Mouse (Mus musculus): ENCODE results near the gene Irgm1. TPM values are rescaled to one million over a fixed set of nuclear protein-coding genes. Genes with fewer than 3 reads are reported as not detected.
A peak's percentile ranks its signal among the peaks of the same experiment; 100 is the strongest.
"Not testable (repeated sequence)": the region's sequence is repeated elsewhere in the genome, so short reads cannot be mapped to it uniquely, and the experiment has no call there.

Irgm1 gene
- total RNA-seq, 2 experiments from 2014 or later: 4.4 TPM

DNA sequence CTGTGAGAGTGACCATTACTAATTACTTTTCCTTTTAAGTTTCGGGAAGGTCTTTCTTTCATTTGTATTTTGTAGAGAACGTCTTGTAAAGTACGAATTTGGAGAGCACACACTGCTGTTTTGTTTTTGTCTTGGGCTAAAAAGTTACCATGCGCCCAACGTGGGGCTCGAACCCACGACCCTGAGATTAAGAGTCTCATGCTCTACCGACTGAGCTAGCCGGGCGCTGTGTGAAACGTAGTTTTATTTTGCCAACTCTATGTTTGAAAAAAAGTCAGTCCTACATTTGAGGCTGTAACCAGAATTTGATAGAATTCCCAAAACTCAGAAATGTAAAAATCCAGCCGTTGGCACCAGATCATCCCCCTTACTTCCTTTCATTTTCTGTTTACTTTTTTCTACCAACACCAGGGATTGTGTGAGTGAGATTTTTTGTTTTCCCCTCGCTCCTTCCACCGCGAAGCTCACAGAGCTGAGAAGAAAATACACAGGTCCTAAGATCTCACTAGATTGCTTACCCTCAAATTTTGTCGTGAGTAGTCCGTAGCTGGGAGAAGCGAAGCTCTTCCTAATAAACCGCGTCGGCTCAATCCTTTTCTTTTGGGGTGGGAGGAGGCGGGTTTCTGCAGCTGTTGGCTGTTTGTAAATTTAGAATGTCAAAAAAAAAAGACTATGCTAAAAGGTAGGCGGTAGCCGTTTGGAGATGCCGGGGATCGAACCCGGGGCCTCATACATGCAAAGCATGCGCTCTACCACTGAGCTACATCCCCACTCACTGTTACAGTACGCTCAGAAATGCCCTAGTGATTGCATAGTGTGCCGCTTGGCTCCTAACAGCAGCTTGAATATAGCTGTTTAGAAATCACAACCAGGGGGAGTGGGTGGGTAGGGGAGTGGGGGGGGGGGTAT lies 37.5 kb downstream of the Irgm1 start:
- DNase-seq (ENCODE audit: extremely low spot score in 1 of 2, low spot score in 1 of 2): peak; percentile 91 to 96

DNA sequence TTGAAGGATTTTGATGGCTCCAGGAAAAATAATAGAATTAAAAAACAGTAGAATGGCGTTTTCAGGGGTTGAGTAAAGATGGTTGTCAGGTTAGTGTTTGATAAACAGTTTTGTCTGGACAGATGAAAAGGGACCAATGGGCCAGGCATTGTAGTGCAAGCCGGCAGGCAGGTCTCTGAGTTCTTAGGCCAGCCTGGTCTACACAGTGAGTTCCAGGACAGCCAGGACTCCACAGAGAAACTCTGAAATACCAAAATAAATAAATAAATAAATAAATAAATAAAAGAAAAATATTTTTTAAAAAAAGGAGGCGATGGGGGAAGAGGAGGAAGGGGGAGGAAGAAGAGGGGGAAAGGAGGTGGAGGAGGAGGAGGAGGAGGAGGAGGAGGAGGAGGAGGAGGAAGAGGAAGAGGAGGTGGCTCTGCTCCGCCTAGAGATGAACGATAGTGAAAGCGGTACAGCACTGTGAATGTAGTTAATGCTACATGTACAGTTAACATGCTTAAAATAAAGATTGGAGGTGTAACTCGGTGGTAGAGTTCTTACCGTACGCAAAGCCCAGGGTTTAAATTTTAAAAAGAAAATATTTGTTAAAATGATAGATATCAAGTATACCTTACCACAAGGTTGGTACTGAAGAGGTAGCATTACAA lies 38.3 kb downstream of the Irgm1 start:
- no peak for DNase-seq (ENCODE audit: extremely low spot score in 1 of 2, low spot score in 1 of 2)

DNA sequence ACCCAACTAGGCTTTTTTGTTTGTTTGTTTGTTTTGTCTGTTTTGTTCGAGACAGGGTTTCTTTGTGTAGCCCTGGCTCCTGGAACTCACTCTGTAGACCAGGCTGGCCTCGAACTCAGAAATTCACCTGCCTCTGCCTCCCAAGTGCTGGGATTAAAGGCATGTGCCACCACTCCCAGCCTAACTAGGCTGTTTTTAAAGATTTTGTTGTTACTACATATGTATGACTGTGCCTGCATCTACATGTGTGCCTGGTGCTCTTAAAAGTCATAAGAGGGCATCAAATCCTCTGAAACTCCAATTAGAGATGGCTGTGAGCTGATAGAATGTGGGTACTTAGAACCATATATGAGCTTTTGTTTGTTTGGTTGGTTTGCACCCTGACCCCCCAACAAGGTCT lies 40.2 kb downstream of the Irgm1 start:
- no peak for DNase-seq (ENCODE audit: extremely low spot score in 1 of 2, low spot score in 1 of 2)

DNA sequence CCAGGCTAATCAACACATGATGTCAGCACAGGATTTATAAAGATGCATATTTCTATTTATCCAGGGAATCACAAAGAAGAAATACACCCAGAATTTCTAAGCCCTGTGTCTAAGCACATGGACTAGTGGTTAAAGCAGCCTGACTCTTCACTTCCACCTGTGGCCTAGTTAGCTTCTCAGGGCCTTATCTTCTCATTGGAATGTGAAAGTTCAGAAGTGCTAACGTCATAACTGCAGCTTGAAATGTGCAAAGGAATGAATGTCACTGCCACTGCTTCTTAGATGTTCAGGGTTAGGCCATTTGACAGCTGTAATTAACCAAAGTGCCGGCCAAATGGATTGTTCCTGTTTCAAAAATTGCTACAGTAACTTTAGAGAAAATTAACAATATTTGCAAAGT lies 41.2 kb downstream of the Irgm1 start:
- no peak for DNase-seq (ENCODE audit: extremely low spot score in 1 of 2, low spot score in 1 of 2)

DNA sequence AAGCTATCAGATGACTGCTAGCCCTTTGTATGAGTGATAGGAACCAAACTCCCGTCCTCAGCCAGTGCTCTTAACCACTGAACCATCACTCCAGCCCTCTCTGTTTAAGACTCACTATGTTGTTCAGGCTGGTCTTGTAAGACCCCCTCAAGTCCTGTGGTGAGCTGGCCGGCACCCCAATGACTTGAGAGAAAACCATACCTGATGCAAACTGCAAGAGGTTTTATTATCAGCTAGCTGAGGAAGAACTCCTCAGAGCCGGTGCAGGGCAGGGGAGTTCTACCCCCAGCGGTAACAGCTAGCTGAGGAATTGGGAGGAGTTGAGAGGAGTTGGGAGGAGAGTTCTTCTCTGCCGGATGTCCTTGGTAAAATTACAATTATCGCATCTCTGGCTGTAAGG lies 43.6 kb downstream of the Irgm1 start:
- DNase-seq (ENCODE audit: extremely low spot score in 1 of 2, low spot score in 1 of 2): no peak

DNA sequence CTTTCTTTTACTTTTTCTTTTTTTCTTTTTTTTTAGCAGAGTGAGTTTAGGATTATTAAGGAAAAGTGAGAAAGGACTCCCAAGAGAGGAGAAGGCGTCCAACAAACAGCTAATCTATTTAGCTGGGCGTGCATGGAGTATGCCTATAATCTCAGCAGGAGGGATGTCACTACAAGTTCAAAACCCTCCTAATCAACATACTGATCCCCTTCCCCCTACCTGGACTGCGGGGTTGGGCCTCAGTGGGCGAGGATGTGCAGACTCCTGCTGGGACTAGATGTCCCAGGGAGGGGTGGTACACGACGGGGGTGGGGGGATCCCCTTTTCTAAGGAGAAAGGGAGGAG lies 44.8 kb downstream of the Irgm1 start:
- no peak for DNase-seq (ENCODE audit: extremely low spot score in 1 of 2, low spot score in 1 of 2)

DNA sequence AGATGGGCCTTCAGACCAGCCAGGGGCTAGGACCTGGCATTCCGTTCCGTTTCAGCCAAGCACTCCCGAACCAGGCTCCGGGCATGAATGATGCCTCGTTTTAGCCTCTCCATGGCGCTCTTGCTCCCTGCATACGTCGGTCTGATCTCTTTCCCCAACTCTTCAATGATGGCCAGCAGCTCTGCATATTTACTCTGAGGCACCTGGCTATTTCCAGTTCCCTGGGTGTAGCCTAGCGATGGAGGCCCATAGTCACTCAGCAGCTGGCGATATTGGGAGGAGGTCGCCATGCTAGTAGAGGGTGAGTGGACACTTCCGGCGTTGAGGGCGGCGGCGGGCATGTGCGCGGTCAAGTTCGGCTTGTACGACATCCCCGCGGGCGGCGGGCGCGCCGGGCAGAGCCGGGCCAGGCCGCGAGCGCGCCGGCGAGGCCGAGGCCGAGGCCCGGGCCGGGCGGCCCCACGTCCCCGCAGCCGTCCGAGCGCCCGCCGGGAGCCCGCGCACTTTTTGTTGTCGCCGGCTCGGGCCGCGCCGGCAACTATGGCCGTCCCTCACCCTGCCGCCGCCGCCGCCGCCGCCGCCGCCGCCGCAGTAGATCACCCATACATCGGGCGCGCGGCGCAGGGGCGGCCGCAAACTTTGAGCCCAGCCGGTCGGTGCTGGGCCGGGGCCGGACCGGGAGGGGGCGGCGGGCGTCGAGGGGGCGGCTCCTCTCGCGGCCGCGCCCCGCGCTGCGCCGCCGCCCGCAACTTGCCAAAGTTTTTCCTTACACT lies 45.3 kb downstream of the Irgm1 start, which contains the start of the genes Trim7 and Gm12184:
Gene Trim7, plus strand, starts transcription at position 162 of the 773 bp plus-strand sequence.
Gene Gm12184, minus strand, starts transcription at position 677 of the 773 bp plus-strand sequence.
- not testable (repeated sequence) for DNase-seq (ENCODE audit: extremely low spot score in 1 of 2, low spot score in 1 of 2)

DNA sequence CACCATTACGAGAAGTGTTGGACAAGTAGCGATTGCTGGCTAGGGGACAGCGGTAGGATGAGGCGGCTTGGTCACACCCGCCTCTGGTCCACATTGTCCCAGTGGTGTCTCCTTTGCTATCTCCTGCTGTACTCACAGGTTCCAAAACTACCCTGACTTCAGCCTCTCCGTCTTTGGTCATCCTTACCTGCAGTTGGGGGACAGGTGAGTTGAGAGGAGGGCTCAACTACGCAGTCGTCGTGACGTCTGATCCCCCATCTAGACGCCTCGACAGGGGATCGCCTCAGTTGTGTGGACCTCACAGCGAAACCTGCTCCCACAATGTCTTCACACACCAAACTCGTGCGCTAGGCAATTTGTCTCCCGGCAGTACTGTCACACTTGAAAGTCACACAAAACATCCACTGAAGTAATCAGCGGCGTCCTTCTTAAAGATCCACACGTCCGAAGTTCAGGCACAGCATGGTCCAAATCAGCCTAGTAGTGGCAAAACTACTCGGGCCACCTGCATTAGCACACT lies 47.1 kb downstream of the Irgm1 start:
- DNase-seq (ENCODE audit: extremely low spot score in 1 of 2, low spot score in 1 of 2): no peak

DNA sequence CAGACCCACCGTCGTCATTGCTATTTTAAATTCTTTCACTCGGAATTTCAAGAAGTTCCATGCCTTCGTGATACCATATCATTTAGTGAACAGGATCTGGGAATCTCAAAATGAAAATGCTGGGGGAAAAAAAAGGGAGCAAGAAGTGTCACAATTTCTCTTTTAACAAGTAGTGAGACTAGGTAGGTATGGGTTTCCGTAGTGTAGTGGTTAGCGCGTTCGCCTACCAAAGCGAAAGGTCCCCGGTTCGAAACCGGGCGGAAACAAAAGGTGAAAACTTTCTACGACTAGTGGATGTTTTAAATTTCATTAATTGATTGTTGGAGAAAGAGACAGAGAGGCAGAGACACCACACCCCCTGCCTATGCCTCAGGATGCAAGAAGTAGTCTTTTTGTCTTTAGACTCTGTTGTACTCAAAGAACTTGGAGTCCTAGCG lies 47.9 kb downstream of the Irgm1 start:
- DNase-seq (ENCODE audit: extremely low spot score in 1 of 2, low spot score in 1 of 2): peak; percentile 37 to 61

DNA sequence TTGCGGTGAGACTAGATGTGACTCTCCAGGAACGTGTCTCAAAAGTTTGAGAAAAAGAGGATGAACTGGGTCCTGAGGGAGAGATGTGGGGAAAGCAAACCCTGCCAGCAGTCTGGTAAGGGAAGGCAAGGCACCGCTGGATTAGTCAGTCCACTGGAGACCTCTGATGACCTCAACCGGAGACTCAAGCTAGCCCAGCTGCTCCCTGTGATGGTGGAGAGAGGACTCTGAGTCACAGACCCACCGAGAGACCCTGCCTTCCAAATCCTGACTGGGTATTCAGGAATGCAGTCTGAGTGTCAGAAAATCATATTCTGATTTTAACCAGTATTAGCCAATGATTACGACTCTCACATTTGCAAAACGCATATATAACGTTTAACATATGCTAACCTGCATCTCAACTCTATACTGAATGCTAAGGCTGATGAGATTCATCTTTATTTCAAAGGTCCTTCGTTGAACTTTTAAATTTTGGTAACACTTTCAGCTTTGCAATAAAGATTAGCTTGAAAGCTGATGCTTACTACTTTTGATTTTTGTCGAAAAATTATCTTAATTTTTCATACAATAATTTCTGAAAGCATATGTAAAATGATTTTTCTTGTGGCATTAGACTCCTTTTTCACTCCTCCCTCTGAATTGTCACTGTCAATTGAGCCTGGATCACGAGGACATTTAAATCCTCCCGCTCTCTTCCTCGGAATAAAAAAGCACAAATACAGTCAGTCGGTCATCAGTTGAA lies 48.5 kb downstream of the Irgm1 start:
- no peak for DNase-seq (ENCODE audit: extremely low spot score in 1 of 2, low spot score in 1 of 2)

DNA sequence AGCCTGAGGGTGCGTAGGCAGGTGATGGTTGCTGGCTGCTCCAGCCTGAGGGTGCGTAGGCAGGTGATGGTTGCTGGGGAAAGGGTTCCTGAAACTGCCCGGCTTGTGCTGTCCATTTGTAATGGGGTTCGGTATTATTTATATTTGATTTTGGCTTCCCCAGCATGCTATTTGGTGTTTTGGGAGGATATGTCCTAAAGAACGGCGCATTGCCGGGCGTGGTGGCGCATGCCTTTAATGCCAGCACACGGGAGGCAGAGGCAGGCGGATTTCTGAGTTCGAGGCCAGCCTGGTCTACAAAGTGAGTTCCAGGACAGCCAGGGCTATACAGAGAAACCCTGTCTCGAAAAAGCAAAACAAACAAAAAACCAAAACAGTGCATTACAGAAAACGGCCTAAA lies 50.2 kb downstream of the Irgm1 start:
- not testable (repeated sequence) for DNase-seq (ENCODE audit: extremely low spot score in 1 of 2, low spot score in 1 of 2)

DNA sequence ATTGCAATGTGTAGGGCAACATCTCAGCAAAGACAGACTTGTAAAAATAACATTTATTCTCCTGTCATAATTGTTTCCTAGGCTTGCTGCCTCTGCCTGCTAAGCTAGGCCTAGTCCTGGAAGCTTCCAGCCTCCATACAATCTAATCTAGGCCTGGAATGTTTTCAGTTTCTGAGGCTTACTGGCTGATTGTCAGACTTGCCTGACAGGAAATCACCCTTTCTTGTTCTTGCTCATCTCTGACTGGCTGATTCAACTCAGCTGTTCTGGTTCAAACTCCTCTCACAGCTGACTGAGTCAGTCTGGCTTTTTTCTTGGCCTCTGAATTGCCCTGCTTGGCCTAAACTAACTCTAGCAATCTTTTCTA lies 51.2 kb downstream of the Irgm1 start:
- no peak for DNase-seq (ENCODE audit: extremely low spot score in 1 of 2, low spot score in 1 of 2)

DNA sequence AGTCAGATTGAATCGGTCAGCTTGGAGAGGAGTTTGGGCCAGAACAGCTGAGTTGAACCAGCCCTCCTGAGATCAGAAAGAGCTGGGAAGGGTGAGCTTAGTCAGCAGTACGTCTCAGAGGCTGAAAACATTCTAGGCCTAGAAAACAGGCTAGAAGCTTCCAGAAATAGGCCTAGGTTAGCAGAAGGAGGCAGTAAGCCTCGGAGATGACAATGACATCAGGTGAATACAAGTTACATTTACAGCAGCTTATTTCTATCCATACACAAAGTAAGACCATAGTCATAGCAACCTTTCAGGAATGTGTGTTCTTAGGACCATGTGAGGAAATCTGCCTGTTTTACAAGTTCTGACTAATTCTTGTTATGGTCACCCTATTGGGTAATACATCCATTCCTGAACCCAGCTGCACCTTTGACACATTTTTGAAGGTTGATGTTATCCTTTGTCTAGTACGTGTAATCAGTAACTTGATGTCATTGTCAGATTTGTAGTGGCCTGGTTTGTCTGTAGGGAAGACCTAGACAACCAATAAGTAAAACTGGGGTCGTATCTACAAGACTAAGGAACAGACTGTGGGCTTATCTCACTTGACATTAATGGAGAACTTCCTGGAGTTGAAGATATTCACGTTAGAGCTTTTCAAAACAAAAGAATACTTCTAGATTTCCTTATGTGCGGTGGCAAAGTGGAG lies 51.7 kb downstream of the Irgm1 start:
- no peak for DNase-seq (ENCODE audit: extremely low spot score in 1 of 2, low spot score in 1 of 2)

DNA sequence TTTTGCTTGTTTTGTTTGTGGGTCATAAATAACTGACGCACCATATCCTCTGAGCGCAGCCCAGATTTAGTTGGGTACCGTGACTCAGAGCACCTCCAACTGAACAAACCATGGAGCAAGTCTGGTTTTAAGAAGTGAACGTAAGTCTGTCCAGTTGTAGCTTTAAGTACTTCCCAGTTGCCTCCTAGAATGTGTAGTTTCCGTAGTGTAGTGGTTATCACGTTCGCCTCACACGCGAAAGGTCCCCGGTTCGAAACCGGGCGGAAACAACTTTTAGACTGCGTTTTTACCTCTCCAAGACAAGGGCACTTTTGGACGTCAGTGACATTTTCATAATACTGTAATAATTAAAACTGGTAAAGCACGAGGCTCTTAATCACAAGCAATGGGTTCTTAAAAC lies 53.1 kb downstream of the Irgm1 start:
- DNase-seq (ENCODE audit: extremely low spot score in 1 of 2, low spot score in 1 of 2): peak; percentile 65 to 89

DNA sequence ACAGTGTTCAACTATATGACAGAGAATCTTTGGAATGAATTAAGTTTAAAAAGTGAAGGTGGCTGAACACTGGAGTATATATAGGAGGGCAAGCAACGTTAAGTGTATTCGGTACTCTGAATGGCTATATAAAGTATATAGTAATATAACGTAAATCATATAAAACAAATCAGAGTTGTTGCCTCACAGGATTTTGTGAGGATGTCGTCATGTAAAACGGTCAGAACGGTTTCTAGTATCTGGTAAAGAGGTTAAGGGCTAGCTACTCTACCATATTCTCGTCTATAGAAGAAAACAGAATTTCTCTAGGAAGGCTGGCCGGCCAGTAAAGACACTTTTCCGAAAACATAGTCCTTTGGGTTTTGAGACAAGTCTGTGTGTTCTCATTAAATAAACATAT lies 53.7 kb downstream of the Irgm1 start:
- DNase-seq (ENCODE audit: extremely low spot score in 1 of 2, low spot score in 1 of 2): no peak

DNA sequence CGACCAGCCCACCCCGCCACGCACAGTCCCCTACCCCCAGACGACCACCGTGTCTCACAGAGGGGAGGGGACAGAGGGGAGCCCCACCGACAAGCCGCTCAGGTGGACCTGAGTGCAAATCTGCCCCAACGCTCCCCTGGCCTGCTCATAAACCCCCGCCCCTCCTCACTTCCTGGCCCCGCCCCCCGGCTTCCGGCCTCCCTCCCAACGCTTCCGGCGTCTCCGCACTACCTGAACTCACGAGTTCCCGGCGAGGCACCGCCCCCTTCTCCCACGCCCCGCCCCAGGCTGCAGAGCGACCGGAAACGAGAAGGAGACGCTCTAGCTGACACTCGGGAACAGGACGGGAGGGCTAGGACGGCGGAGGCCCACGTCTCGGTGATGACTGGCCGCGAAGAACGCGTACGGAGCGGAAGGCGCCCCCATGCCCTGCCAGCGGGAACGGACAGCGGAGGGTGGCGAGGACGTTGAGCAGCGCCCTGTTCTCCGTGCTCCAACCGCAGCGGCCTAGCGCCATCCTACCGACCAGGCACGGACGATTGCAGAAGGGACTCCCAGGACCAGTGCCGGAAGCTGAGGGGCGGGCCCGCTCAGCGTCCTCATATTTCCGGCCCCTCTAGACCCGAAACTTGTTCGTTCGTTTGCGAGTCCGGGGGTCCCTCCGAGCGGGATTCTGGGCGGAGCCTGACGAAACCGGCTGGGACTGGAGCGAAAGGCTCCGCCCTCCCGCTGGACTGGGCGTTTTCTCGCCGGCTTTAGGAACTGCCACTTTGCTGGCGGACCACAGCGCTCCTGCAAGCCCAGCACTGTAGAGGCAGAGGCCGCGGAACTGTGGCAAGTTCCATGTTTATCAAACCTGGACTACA lies 54.5 kb downstream of the Irgm1 start, which contains the start of gene Trim41:
Gene Trim41, minus strand, starts transcription at position 554 of the 866 bp plus-strand sequence.
- DNase-seq (ENCODE audit: extremely low spot score in 1 of 2, low spot score in 1 of 2): peak; percentile 94 to 98

DNA sequence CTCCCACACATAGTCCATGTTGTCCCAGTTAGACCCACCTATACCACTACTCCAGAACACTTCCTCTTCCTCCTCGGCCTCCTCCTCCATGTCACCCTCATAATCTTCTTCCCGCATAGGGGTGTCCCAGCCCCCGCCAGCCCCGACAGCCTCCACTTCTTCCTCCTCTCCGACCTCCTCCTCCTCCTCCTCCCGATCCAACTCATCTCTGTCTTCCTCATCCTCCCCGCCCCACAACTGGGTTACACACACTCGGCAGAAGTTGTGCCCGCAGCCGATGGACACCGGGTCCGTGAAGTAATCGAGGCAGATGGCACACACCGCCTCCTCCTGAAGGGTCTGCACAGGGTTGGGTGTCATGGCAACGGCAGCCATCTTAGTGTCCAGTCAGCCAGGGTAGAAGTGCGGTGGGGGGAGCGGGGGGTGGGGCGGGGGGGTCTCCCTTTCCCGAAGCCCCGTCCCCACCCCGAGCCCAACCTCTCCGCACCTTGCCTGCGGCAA lies 55.2 kb downstream of the Irgm1 start:
- DNase-seq (ENCODE audit: extremely low spot score in 1 of 2, low spot score in 1 of 2): peak; percentile 26 to 33

DNA sequence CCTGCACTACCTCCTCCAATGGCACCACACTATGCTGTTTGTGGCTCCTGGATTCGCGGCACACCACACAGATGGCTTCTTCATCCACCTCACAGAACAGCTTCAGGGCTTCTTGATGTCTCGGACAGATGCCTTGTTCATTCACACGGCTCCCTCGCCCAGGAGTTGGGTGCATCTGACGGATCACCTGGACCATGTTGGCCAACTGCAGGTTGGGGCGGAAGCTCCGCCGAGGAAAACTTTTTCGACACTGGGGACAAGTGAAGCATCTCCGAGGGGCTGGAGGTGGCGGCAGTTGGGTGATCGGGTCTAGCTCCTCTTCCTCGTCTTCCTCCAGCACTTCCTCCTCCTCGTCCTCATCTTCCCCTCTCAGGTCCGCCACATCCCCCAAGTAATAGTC lies 55.6 kb downstream of the Irgm1 start:
- DNase-seq (ENCODE audit: extremely low spot score in 1 of 2, low spot score in 1 of 2): no peak
